Mouse (Mus musculus): ENCODE data around the gene Bbs2.

GRCm38 (mm10) chr8:94109835-94110234 is 11.1 kb upstream of the Bbs2 start:
- no peak for TF ChIP-seq POLR2A (IDR thresholded peaks at IDR 0.05; ENCODE audit: borderline replicate concordance, control insufficient read depth, low read depth, low read length)
- TF ChIP-seq CTCF (IDR thresholded peaks at IDR 0.05; ENCODE audit: control insufficient read depth, insufficient read depth, low read length) = no peak
